Mouse (Mus musculus) heart, adult 2 months (tissue): Measurements from ENCODE around the gene M6pr. TPM values are rescaled to one million over a fixed set of nuclear protein-coding genes. Genes with fewer than 3 reads are reported as not detected.

Experiments
- DNase-seq, 2 experiments: peaks; one replicate each; pipeline ENCODE4 v3.0.0; 2021
- H3K27ac ChIP-seq: fragments of 200-600 bp; 2 replicates; pipeline ENCODE4 v1.8.1; 2022
- H3K27me3 ChIP-seq: fragments of 200-500 bp; 2 replicates; pipeline ENCODE4 v1.6.1; 2012; ENCODE audit warnings: mild to moderate bottlenecking, low read length, inconsistent platforms, mixed read lengths; ENCODE audit not compliant: control insufficient read depth, insufficient read depth
- H3K36me3 ChIP-seq: fragments of 200-500 bp; 2 replicates; pipeline ENCODE4 v1.6.1; 2012; ENCODE audit warnings: low read length, inconsistent platforms; ENCODE audit not compliant: control insufficient read depth, insufficient read depth
- H3K4me1 ChIP-seq: fragments of 200-500 bp; 2 replicates; pipeline ENCODE4 v1.6.1; 2011; ENCODE audit warnings: low read length; ENCODE audit not compliant: control insufficient read depth, insufficient read depth
- H3K4me3 ChIP-seq: fragments of 200-600 bp; 2 replicates; pipeline ENCODE4 v1.8.1; 2022
- H3K79me2 ChIP-seq: fragments of 200-500 bp; replicated peaks from 2 replicates; pipeline ENCODE4 v1.6.1; 2012; ENCODE audit warnings: mild to moderate bottlenecking, inconsistent platforms, low read length, moderate library complexity, mixed read lengths; ENCODE audit not compliant: control insufficient read depth, insufficient read depth
- H3K9ac ChIP-seq: fragments of 200-500 bp; 2 replicates; pipeline ENCODE4 v1.6.1; 2012; ENCODE audit warnings: low read depth, mild to moderate bottlenecking, control low read depth, inconsistent platforms, low read length, mixed read lengths
- CTCF ChIP-seq: fragments of 200-600 bp; IDR thresholded peaks from 2 replicates; pipeline ENCODE4 v1.8.1; 2022; ENCODE audit warnings: antibody characterized with exemption, mild to moderate bottlenecking, moderate library complexity
- EP300 ChIP-seq: fragments of 200-500 bp; IDR thresholded peaks from 2 replicates; pipeline ENCODE4 v1.6.1; 2011; ENCODE audit warnings: low read depth, low read length, control low read depth; ENCODE audit not compliant: insufficient read depth
- POLR2A ChIP-seq: fragments of 200-500 bp; IDR thresholded peaks from 2 replicates; pipeline ENCODE4 v1.6.1; 2011; ENCODE audit warnings: mild to moderate bottlenecking, low read depth, low read length, control low read depth; ENCODE audit not compliant: insufficient read depth
- WGBS: fragments of 180-500 bp; shearing (Covaris S2); methylation state at CpG from one replicate; pipeline ENCODE4 v1.1.7; 2018; 5-methylcytosine and 5-hydroxymethylcytosine counted together
- intact Hi-C: fragments of 180-260 bp; cut with DNase I; formaldehyde crosslinking; loops from one replicate; pipeline ENCODE4 v1.15.1; 2025
- polyA plus RNA-seq: library from polyadenylated mRNA; depleted of rRNA; stranded (reverse); fragments of >200 nt; gene quantifications from 2 replicates; pipeline ENCODE4 v1.2.3, GENCODE M21; 2012
- total RNA-seq, 2 experiments: library from RNA; stranded (reverse); gene quantifications; 2 replicates each; pipeline ENCODE4 v1.2.3; 2021

The M6pr gene
- total and polyA plus RNA-seq, 3 experiments: 27.6 to 43.2 (median 39.8) TPM

- no peak overlapping the region for H3K27ac ChIP-seq
- H3K27me3 ChIP-seq: no peaks in the 10 kb centered on the region
- H3K9ac ChIP-seq: no peak overlapping the region
- intact Hi-C loops: no loop called here
- WGBS: 65% methylated on average over 3 of the region's 3 CpGs
- H3K4me3 ChIP-seq: no peak overlapping the region
- DNase-seq: no peak
- no peak for TF ChIP-seq CTCF
- TF ChIP-seq POLR2A: no peak
- no peak for TF ChIP-seq EP300
- H3K4me1 ChIP-seq: peaks cover 1% of the 10 kb centered on the region; the same call in 1 of the 2 replicates
- no peaks in the 10 kb centered on the region for H3K36me3 ChIP-seq
- no peaks in the 10 kb centered on the region for H3K79me2 ChIP-seq
These were observed 14.2 kb upstream of the M6pr start for GRCm38 (mm10) chr6:122294290-122294689.

GRCm38 (mm10) chr6:122295242-122295641 is 13.3 kb upstream of the M6pr start:
- no peak for DNase-seq
- H3K79me2 ChIP-seq: no peaks in the 10 kb centered on the region
- no peak for TF ChIP-seq CTCF
- no peak for TF ChIP-seq POLR2A
- H3K36me3 ChIP-seq: no peaks in the 10 kb centered on the region
- H3K27me3 ChIP-seq: no peaks in the 10 kb centered on the region
- H3K27ac ChIP-seq: no peak overlapping the region
- no peak overlapping the region for H3K4me3 ChIP-seq
- H3K4me1 ChIP-seq: peaks cover 1% of the 10 kb centered on the region; the same call in 1 of the 2 replicates
- 42% methylated on average over 9 of the region's 9 CpGs for WGBS
- intact Hi-C loops: no loop called here
- H3K9ac ChIP-seq: no peak overlapping the region

GRCm38 (mm10) chr6:122296918-122297278 is 11.6 kb upstream of the M6pr start:
- Histone ChIP-seq H3K27ac (no peak overlapping the region), H3K27me3 (no peaks in the 10 kb centered on the region), H3K9ac (no peak overlapping the region; the same call in 1 of the 2 replicates), H3K4me3 (peak overlapping the region; percentile 40), H3K79me2 (no peaks in the 10 kb centered on the region), H3K4me1 (peaks cover 1% of the 10 kb centered on the region; the same call in 1 of the 2 replicates), H3K36me3 (no peaks in the 10 kb centered on the region)
- 22% methylated on average over 3 of the region's 3 CpGs for WGBS
- DNase-seq: no peak
- intact Hi-C loops: no loop called here
- TF ChIP-seq POLR2A (no peak), EP300 (no peak), CTCF (no peak)

- Histone ChIP-seq H3K27ac (peak overlapping the region; percentile 36), H3K4me1 (peaks cover 1% of the 10 kb centered on the region; the same call in 1 of the 2 replicates), H3K4me3 (peak overlapping the region; percentile 40), H3K9ac (peak overlapping the region; percentile 67), H3K27me3 (no peaks in the 10 kb centered on the region), H3K36me3 (no peaks in the 10 kb centered on the region), H3K79me2 (no peaks in the 10 kb centered on the region)
- TF ChIP-seq CTCF (no peak), POLR2A (no peak), EP300 (no peak)
- 9% methylated on average over 25 of the region's 25 CpGs for WGBS
- intact Hi-C loops: no loop called here
- peak; percentile 25 for DNase-seq
These were observed 11.0 kb upstream of the M6pr start for GRCm38 (mm10) chr6:122297279-122298222.

- Histone ChIP-seq H3K4me1 (peaks cover 1% of the 10 kb centered on the region; the same call in 1 of the 2 replicates), H3K27me3 (no peaks in the 10 kb centered on the region), H3K36me3 (no peaks in the 10 kb centered on the region), H3K79me2 (no peaks in the 10 kb centered on the region), H3K4me3 (no peak overlapping the region), H3K9ac (no peak overlapping the region), H3K27ac (no peak overlapping the region)
- WGBS: 61% methylated on average over 4 of the region's 4 CpGs
- TF ChIP-seq POLR2A: no peak
- TF ChIP-seq CTCF: no peak
- no peak for TF ChIP-seq EP300
- DNase-seq: no peak
- intact Hi-C loops: no loop called here
These were observed 10.3 kb upstream of the M6pr start for GRCm38 (mm10) chr6:122298223-122298609.

- no peaks in the 10 kb centered on the region for H3K36me3 ChIP-seq
- no peak for TF ChIP-seq CTCF
- no peak overlapping the region for H3K4me3 ChIP-seq
- no peak for DNase-seq
- peaks cover 1% of the 10 kb centered on the region; the same call in 1 of the 2 replicates for H3K4me1 ChIP-seq
- H3K79me2 ChIP-seq: no peaks in the 10 kb centered on the region
- H3K27me3 ChIP-seq: no peaks in the 10 kb centered on the region
- intact Hi-C loops: loop anchor here (5.0 to 10.0 kb wide), 2 partner anchors 737 to 1035 kb away; no protein-coding TSS in a partner anchor
- no peak overlapping the region for H3K9ac ChIP-seq
- no peak overlapping the region for H3K27ac ChIP-seq
- WGBS: 19% methylated on average over 3 of the region's 3 CpGs
These were observed 8.8 kb upstream of the M6pr start for GRCm38 (mm10) chr6:122299621-122300133.
